Mouse (Mus musculus): ENCODE measurements around the gene Cep350. TPM values are rescaled to one million over a fixed set of nuclear protein-coding genes. Genes with fewer than 3 reads are reported as not detected.

The Cep350 gene
- polyA plus RNA-seq, 1 experiment = 3.4 TPM

DNA sequence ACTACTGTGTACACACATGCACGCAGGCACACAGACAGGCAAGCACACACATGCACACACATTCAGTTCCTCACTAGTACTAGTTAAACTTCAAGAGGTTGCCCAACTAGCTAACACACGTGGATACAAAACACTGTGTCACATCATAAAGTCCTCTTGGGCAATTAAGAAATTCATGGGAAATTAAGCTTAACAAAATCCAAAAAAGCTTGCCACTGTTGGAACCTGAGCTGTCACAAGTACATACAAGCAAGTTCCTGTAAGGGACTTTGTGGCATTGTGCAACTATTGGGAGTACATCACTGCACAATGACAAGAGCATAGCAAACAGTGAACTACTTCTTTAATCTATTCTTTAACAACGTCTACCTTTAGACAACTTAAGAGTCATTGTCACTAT is 93.5 kb downstream of the Cep350 start:
- Histone ChIP-seq H3K4me2 (ENCODE audit: low read depth) (no peak overlapping the region), H3ac (ENCODE audit: control insufficient read depth, insufficient read length) (no peak overlapping the region), H3K27me3 (ENCODE audit: control insufficient read depth, insufficient read depth, insufficient read length) (no peaks in the 10 kb centered on the region), H3K36me3 (ENCODE audit: control insufficient read depth, insufficient read depth) (peaks cover 13% of the 10 kb centered on the region), H3K4me3 (no peak overlapping the region), H3K79me2 (ENCODE audit: control insufficient read depth, insufficient read depth) (no peaks in the 10 kb centered on the region)
- TF ChIP-seq SRF (IDR thresholded peaks at IDR 0.05; ENCODE audit: control insufficient read depth, insufficient read length, low read depth) (no peak), POLR2AphosphoS2 (IDR thresholded peaks at IDR 0.05; ENCODE audit: insufficient read length, low read depth) (no peak), CEBPB (IDR thresholded peaks at IDR 0.05; ENCODE audit: insufficient read depth, poor library complexity, severe bottlenecking) (no peak), POLR2A (IDR thresholded peaks at IDR 0.05; ENCODE audit: insufficient read length, low read depth) (no peak), MYOD1 (IDR thresholded peaks at IDR 0.05; ENCODE audit: control insufficient read depth in 1 of 3, insufficient read length in 2 of 3, low read depth in 2 of 3) (no peak), USF1 (IDR thresholded peaks at IDR 0.05; ENCODE audit: low read depth) (no peak), E2F4 (IDR thresholded peaks at IDR 0.05; ENCODE audit: insufficient read depth) (no peak), MYOG (IDR thresholded peaks at IDR 0.05; ENCODE audit: control insufficient read depth in 1 of 3, insufficient read depth in 1 of 3, insufficient read length in 2 of 3, low read depth in 2 of 3) (no peak), MAX (IDR thresholded peaks at IDR 0.05; ENCODE audit: low read depth) (no peak), TCF12 (IDR thresholded peaks at IDR 0.05; ENCODE audit: insufficient read depth, poor library complexity, severe bottlenecking) (no peak), REST (IDR thresholded peaks at IDR 0.05; ENCODE audit: insufficient read depth, insufficient read length) (no peak), TCF3 (IDR thresholded peaks at IDR 0.05; ENCODE audit: insufficient read length, low read depth) (no peak)

DNA sequence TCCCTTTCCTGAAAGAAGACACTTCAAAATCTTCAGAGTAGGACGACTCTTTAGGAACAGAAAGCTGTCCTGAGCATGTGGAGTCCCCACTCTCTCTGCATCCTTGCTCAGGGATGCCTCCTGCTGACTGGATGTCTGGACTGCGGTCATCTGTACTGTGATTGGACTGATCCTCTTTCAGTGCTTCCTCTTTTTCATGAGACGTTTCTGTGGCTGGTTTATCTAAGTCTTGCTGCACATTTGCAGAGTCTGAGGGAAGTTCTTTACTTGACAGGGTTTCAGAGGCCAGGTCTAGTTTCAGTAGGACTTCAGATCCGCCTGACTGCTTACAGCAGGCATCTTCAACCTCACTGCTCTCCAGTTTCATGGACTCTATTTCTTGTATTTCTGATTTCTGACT is 110.1 kb downstream of the Cep350 start:
- Histone ChIP-seq H3K4me2 (ENCODE audit: low read depth) (no peak overlapping the region), H3K4me3 (no peak overlapping the region), H3ac (ENCODE audit: control insufficient read depth, insufficient read length) (no peak overlapping the region), H3K27me3 (ENCODE audit: control insufficient read depth, insufficient read depth, insufficient read length) (no peaks in the 10 kb centered on the region), H3K79me2 (ENCODE audit: control insufficient read depth, insufficient read depth) (no peaks in the 10 kb centered on the region), H3K36me3 (ENCODE audit: control insufficient read depth, insufficient read depth) (peaks cover 28% of the 10 kb centered on the region)
- TF ChIP-seq E2F4 (IDR thresholded peaks at IDR 0.05; ENCODE audit: insufficient read depth) (no peak), MAX (IDR thresholded peaks at IDR 0.05; ENCODE audit: low read depth) (no peak), TCF3 (IDR thresholded peaks at IDR 0.05; ENCODE audit: insufficient read length, low read depth) (no peak), SRF (IDR thresholded peaks at IDR 0.05; ENCODE audit: control insufficient read depth, insufficient read length, low read depth) (no peak), MYOG (IDR thresholded peaks at IDR 0.05; ENCODE audit: control insufficient read depth in 1 of 3, insufficient read depth in 1 of 3, insufficient read length in 2 of 3, low read depth in 2 of 3) (no peak), USF1 (IDR thresholded peaks at IDR 0.05; ENCODE audit: low read depth) (no peak), POLR2AphosphoS2 (IDR thresholded peaks at IDR 0.05; ENCODE audit: insufficient read length, low read depth) (no peak), TCF12 (IDR thresholded peaks at IDR 0.05; ENCODE audit: insufficient read depth, poor library complexity, severe bottlenecking) (no peak), REST (IDR thresholded peaks at IDR 0.05; ENCODE audit: insufficient read depth, insufficient read length) (no peak), CEBPB (IDR thresholded peaks at IDR 0.05; ENCODE audit: insufficient read depth, poor library complexity, severe bottlenecking) (no peak), POLR2A (IDR thresholded peaks at IDR 0.05; ENCODE audit: insufficient read length, low read depth) (no peak), MYOD1 (IDR thresholded peaks at IDR 0.05; ENCODE audit: control insufficient read depth in 1 of 3, insufficient read length in 2 of 3, low read depth in 2 of 3) (no peak)

- no peak for TF ChIP-seq SRF (IDR thresholded peaks at IDR 0.05; ENCODE audit: control insufficient read depth, insufficient read length, low read depth)
- TF ChIP-seq TCF12 (IDR thresholded peaks at IDR 0.05; ENCODE audit: insufficient read depth, poor library complexity, severe bottlenecking) = no peak
- no peak for TF ChIP-seq MAX (IDR thresholded peaks at IDR 0.05; ENCODE audit: low read depth)
- TF ChIP-seq E2F4 (IDR thresholded peaks at IDR 0.05; ENCODE audit: insufficient read depth) = no peak
- TF ChIP-seq USF1 (IDR thresholded peaks at IDR 0.05; ENCODE audit: low read depth) = no peak
- TF ChIP-seq CEBPB (IDR thresholded peaks at IDR 0.05; ENCODE audit: insufficient read depth, poor library complexity, severe bottlenecking) = no peak
- no peak for TF ChIP-seq REST (IDR thresholded peaks at IDR 0.05; ENCODE audit: insufficient read depth, insufficient read length)
- no peak for TF ChIP-seq POLR2A (IDR thresholded peaks at IDR 0.05; ENCODE audit: insufficient read length, low read depth)
- no peak for TF ChIP-seq POLR2AphosphoS2 (IDR thresholded peaks at IDR 0.05; ENCODE audit: insufficient read length, low read depth)
- TF ChIP-seq MYOG (IDR thresholded peaks at IDR 0.05; ENCODE audit: control insufficient read depth in 1 of 3, insufficient read depth in 1 of 3, insufficient read length in 2 of 3, low read depth in 2 of 3) = no peak
- no peak for TF ChIP-seq TCF3 (IDR thresholded peaks at IDR 0.05; ENCODE audit: insufficient read length, low read depth)
- TF ChIP-seq MYOD1 (IDR thresholded peaks at IDR 0.05; ENCODE audit: control insufficient read depth in 1 of 3, insufficient read length in 2 of 3, low read depth in 2 of 3) = no peak
Observed at GRCm38 (mm10) chr1:155854926-155855702, 117.9 kb downstream of the Cep350 start.

DNA sequence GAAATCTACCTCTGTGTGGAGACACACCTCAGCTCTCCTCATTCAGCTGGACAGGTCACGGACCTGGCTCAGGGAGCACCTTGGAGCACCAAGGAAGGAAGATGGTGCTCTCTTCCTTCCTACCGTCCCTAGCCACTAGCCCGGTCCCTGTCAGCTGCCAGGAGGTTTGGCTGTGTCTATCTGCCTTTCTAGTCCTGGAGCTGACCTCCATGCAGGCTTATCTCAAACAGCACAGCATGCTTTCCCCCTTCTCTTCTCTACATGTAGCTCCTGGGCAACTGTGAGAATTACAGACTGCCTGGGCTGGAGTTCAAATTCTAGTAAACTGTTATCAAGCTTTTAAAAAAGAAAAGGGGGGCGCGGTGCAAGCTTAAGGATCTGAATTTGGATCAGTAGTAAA is 120.0 kb downstream of the Cep350 start:
- no peak overlapping the region for H3K4me2 ChIP-seq (ENCODE audit: low read depth)
- no peak overlapping the region for H3ac ChIP-seq (ENCODE audit: control insufficient read depth, insufficient read length)
- TF ChIP-seq TCF12 (IDR thresholded peaks at IDR 0.05; ENCODE audit: insufficient read depth, poor library complexity, severe bottlenecking) (no peak), POLR2AphosphoS2 (IDR thresholded peaks at IDR 0.05; ENCODE audit: insufficient read length, low read depth) (no peak), MYOD1 (IDR thresholded peaks at IDR 0.05; ENCODE audit: control insufficient read depth in 1 of 3, insufficient read length in 2 of 3, low read depth in 2 of 3) (no peak), USF1 (IDR thresholded peaks at IDR 0.05; ENCODE audit: low read depth) (no peak), MYOG (IDR thresholded peaks at IDR 0.05; ENCODE audit: control insufficient read depth in 1 of 3, insufficient read depth in 1 of 3, insufficient read length in 2 of 3, low read depth in 2 of 3) (no peak), CEBPB (IDR thresholded peaks at IDR 0.05; ENCODE audit: insufficient read depth, poor library complexity, severe bottlenecking) (no peak), REST (IDR thresholded peaks at IDR 0.05; ENCODE audit: insufficient read depth, insufficient read length) (no peak), MAX (IDR thresholded peaks at IDR 0.05; ENCODE audit: low read depth) (no peak), SRF (IDR thresholded peaks at IDR 0.05; ENCODE audit: control insufficient read depth, insufficient read length, low read depth) (no peak), E2F4 (IDR thresholded peaks at IDR 0.05; ENCODE audit: insufficient read depth) (no peak), TCF3 (IDR thresholded peaks at IDR 0.05; ENCODE audit: insufficient read length, low read depth) (no peak), POLR2A (IDR thresholded peaks at IDR 0.05; ENCODE audit: insufficient read length, low read depth) (no peak)
- H3K4me3 ChIP-seq = no peak overlapping the region
- H3K36me3 ChIP-seq (ENCODE audit: control insufficient read depth, insufficient read depth) = no peaks in the 10 kb centered on the region
- H3K27me3 ChIP-seq (ENCODE audit: control insufficient read depth, insufficient read depth, insufficient read length) = no peaks in the 10 kb centered on the region
- no peaks in the 10 kb centered on the region for H3K79me2 ChIP-seq (ENCODE audit: control insufficient read depth, insufficient read depth)

More at GRCm38 (mm10) chr1:155854926-155855702, 117.9 kb downstream of the Cep350 start:
- Histone ChIP-seq H3K27me3 (ENCODE audit: control insufficient read depth, insufficient read depth, insufficient read length) (no peaks in the 10 kb centered on the region), H3K36me3 (ENCODE audit: control insufficient read depth, insufficient read depth) (peaks cover 17% of the 10 kb centered on the region), H3K79me2 (ENCODE audit: control insufficient read depth, insufficient read depth) (no peaks in the 10 kb centered on the region), H3K4me2 (ENCODE audit: low read depth) (no peak overlapping the region), H3K4me3 (no peak overlapping the region), H3ac (ENCODE audit: control insufficient read depth, insufficient read length) (no peak overlapping the region)

All from myocyte (in vitro differentiated cells).